Mouse (Mus musculus): ENCODE measurements at regions not wholly inside any gene's neighbourhood (a gene's known extent, or its start where the extent isn't known, plus 50 kb on each side); places are given as distances from the start of the nearest gene placed in this dataset.

- Histone ChIP-seq H3K4me3 (ENCODE audit: low read depth, low read length) (no peak overlapping the region), H3K27me3 (ENCODE audit: control insufficient read depth, insufficient read depth, low read length) (no peaks in the 10 kb centered on the region), H3K9ac (replicated peaks; ENCODE audit: low read depth, low read length) (no peak overlapping the region), H3K27ac (ENCODE audit: low read depth) (no peak overlapping the region), H3K9me3 (replicated peaks; ENCODE audit: control insufficient read depth, low read length) (no peaks in the 10 kb centered on the region), H3K36me3 (replicated peaks; ENCODE audit: control insufficient read depth, insufficient read depth, low read length) (no peaks in the 10 kb centered on the region), H3K4me2 (ENCODE audit: low read depth, low read length) (no peak overlapping the region), H3K4me1 (ENCODE audit: control insufficient read depth, insufficient read depth) (no peaks in the 10 kb centered on the region)
- no peak for TF ChIP-seq CTCF (IDR thresholded peaks at IDR 0.05; ENCODE audit: low read depth)
- TF ChIP-seq EP300 (IDR thresholded peaks at IDR 0.05; ENCODE audit: low read depth): no peak
- DNase-seq (ENCODE audit: low spot score): no peak
- WGBS: 61% methylated on average over 8 of the region's 8 CpGs
- ATAC-seq (ENCODE audit: insufficient read depth, low read depth): no peak
These were observed 105.5 kb downstream of the Gm826 start for GRCm38 (mm10) chr2:160228331-160229035.

- DNase-seq (ENCODE audit: low spot score): no peak
- Histone ChIP-seq H3K4me3 (ENCODE audit: low read depth, low read length) (no peak overlapping the region), H3K9ac (replicated peaks; ENCODE audit: low read depth, low read length) (no peak overlapping the region), H3K27me3 (ENCODE audit: control insufficient read depth, insufficient read depth, low read length) (no peaks in the 10 kb centered on the region), H3K9me3 (replicated peaks; ENCODE audit: control insufficient read depth, low read length) (no peaks in the 10 kb centered on the region), H3K36me3 (replicated peaks; ENCODE audit: control insufficient read depth, insufficient read depth, low read length) (no peaks in the 10 kb centered on the region), H3K4me2 (ENCODE audit: low read depth, low read length) (no peak overlapping the region), H3K4me1 (ENCODE audit: control insufficient read depth, insufficient read depth) (no peaks in the 10 kb centered on the region), H3K27ac (ENCODE audit: low read depth) (no peak overlapping the region)
- ATAC-seq (ENCODE audit: insufficient read depth, low read depth): no peak
- 55% methylated on average over 5 of the region's 5 CpGs for WGBS
- no peak for TF ChIP-seq CTCF (IDR thresholded peaks at IDR 0.05; ENCODE audit: low read depth)
- no peak for TF ChIP-seq EP300 (IDR thresholded peaks at IDR 0.05; ENCODE audit: low read depth)
These were observed 108.5 kb downstream of the Gm826 start for GRCm38 (mm10) chr2:160225450-160225849.

- no peak for TF ChIP-seq EP300 (IDR thresholded peaks at IDR 0.05; ENCODE audit: low read depth)
- TF ChIP-seq CTCF (IDR thresholded peaks at IDR 0.05; ENCODE audit: low read depth): no peak
- no peak overlapping the region for H3K4me2 ChIP-seq (ENCODE audit: low read depth, low read length)
- no peaks in the 10 kb centered on the region for H3K4me1 ChIP-seq (ENCODE audit: control insufficient read depth, insufficient read depth)
- DNase-seq (ENCODE audit: low spot score) (no peak), ATAC-seq (ENCODE audit: insufficient read depth, low read depth) (no peak)
- no peak overlapping the region for H3K9ac ChIP-seq (replicated peaks; ENCODE audit: low read depth, low read length)
- 84% methylated on average over 8 of the region's 8 CpGs for WGBS
- H3K27me3 ChIP-seq (ENCODE audit: control insufficient read depth, insufficient read depth, low read length): no peaks in the 10 kb centered on the region
- no peak overlapping the region for H3K27ac ChIP-seq (ENCODE audit: low read depth)
- no peaks in the 10 kb centered on the region for H3K9me3 ChIP-seq (replicated peaks; ENCODE audit: control insufficient read depth, low read length)
- H3K4me3 ChIP-seq (ENCODE audit: low read depth, low read length): no peak overlapping the region
- no peaks in the 10 kb centered on the region for H3K36me3 ChIP-seq (replicated peaks; ENCODE audit: control insufficient read depth, insufficient read depth, low read length)
These were observed 110.6 kb downstream of the Gm826 start for GRCm38 (mm10) chr2:160223366-160223765.

GRCm38 (mm10) chr2:160221772-160222171, 112.2 kb downstream of the Gm826 start:
- Histone ChIP-seq H3K4me2 (ENCODE audit: low read depth, low read length) (no peak overlapping the region), H3K9ac (replicated peaks; ENCODE audit: low read depth, low read length) (no peak overlapping the region), H3K4me3 (ENCODE audit: low read depth, low read length) (no peak overlapping the region), H3K27me3 (ENCODE audit: control insufficient read depth, insufficient read depth, low read length) (no peaks in the 10 kb centered on the region), H3K9me3 (replicated peaks; ENCODE audit: control insufficient read depth, low read length) (no peaks in the 10 kb centered on the region), H3K4me1 (ENCODE audit: control insufficient read depth, insufficient read depth) (no peaks in the 10 kb centered on the region), H3K36me3 (replicated peaks; ENCODE audit: control insufficient read depth, insufficient read depth, low read length) (no peaks in the 10 kb centered on the region), H3K27ac (ENCODE audit: low read depth) (no peak overlapping the region)
- DNase-seq (ENCODE audit: low spot score) (no peak), ATAC-seq (ENCODE audit: insufficient read depth, low read depth) (no peak)
- WGBS: 76% methylated on average over 11 of the region's 11 CpGs
- TF ChIP-seq EP300 (IDR thresholded peaks at IDR 0.05; ENCODE audit: low read depth) (no peak), CTCF (IDR thresholded peaks at IDR 0.05; ENCODE audit: low read depth) (no peak)

- ATAC-seq (ENCODE audit: insufficient read depth, low read depth) (no peak), DNase-seq (ENCODE audit: low spot score) (no peak)
- WGBS: 28% methylated on average over 7 of the region's 7 CpGs
- Histone ChIP-seq H3K9me3 (replicated peaks; ENCODE audit: control insufficient read depth, low read length) (no peaks in the 10 kb centered on the region), H3K4me3 (ENCODE audit: low read depth, low read length) (no peak overlapping the region), H3K36me3 (replicated peaks; ENCODE audit: control insufficient read depth, insufficient read depth, low read length) (no peaks in the 10 kb centered on the region), H3K27ac (ENCODE audit: low read depth) (no peak overlapping the region), H3K27me3 (ENCODE audit: control insufficient read depth, insufficient read depth, low read length) (no peaks in the 10 kb centered on the region), H3K4me1 (ENCODE audit: control insufficient read depth, insufficient read depth) (no peaks in the 10 kb centered on the region), H3K4me2 (ENCODE audit: low read depth, low read length) (no peak overlapping the region), H3K9ac (replicated peaks; ENCODE audit: low read depth, low read length) (no peak overlapping the region)
- no peak for TF ChIP-seq CTCF (IDR thresholded peaks at IDR 0.05; ENCODE audit: low read depth)
- TF ChIP-seq EP300 (IDR thresholded peaks at IDR 0.05; ENCODE audit: low read depth): no peak
These were observed 113.4 kb downstream of the Gm826 start for GRCm38 (mm10) chr2:160220562-160221021.

Measured in heart, postnatal 0 days (tissue).